Mouse (Mus musculus) layer of hippocampus, postnatal 14 days (tissue): ENCODE measurements around the gene Foxj3. TPM values are rescaled to one million over a fixed set of nuclear protein-coding genes. Genes with fewer than 3 reads are reported as not detected.
A peak's percentile ranks its signal among the peaks of the same experiment; 100 is the strongest.

Experiments used
- DNase-seq, 2 experiments: peaks; one replicate each; pipeline ENCODE4 v3.0.0; 2021 to 2022; ENCODE audit warnings: low spot score in 2 of 2, mixed read lengths in 1 of 2
- total RNA-seq, 2 experiments: library from RNA; stranded (reverse); gene quantifications; 2 replicates each; pipeline ENCODE4 v1.2.3; 2021

The Foxj3 gene
- total RNA-seq, 2 experiments from 2014 or later = 69.3 to 77.3 TPM

- no peak for DNase-seq
Observed at GRCm38 (mm10) chr4:119635686-119636085, 98.9 kb downstream of the Foxj3 start.

- no peak for DNase-seq
Observed at GRCm38 (mm10) chr4:119636731-119637130, 99.9 kb downstream of the Foxj3 start.

DNA sequence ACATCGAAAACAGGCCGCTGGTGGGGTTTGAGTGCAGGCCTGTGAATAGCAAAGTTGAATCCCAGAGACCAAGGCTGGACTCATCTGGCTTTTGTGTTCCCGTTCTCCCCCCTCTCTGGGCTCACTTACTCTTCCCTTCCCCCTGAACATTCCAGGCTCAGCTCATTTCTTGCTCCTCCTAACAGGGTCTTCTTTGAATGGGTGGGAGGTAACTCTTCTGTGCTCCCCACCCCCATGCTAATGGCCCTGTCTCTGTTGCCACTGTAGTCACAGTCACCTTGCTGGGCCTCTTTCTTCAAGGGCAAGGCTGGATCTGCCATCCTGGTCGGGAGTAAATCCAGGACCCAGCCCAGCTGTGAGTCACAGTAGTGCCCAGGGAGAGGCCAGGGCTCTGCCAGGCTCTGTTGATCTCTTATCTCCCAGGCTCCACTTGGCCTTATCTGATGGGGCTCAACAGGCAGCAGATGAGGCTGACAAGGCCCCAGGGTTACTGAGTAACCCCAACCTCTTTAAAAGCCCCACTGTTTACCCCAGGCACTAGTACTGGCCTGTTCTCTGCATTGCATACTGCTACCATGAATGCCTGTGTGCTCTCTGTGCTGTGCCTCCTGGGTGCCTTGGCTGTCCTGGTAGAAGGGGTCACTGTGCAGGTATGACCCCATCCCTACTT is 100.5 kb downstream of the Foxj3 start, which contains the start of gene Guca2a:
Gene Guca2a, plus strand, starts transcription at position 529 of the 670 bp plus-strand sequence.
- no peak for DNase-seq

DNA sequence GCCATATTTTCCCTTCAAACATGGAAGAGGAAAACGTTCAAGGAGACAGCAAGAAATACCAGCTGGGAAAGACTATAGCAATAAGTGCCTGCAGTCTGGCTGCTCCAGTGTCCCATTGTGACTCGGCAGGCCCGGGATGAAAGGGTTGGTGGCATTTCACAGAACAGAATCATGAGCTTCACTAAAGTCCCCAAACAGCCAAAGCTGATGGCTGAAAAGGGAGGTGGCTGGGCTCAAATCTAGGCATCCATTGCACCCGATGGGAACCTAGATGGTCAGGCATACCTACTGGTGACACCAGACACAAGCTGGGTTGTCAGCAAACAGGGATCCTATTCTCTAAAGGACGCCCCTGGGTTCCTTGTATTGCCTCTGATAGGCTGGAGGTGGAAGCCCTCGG is 101.1 kb downstream of the Foxj3 start:
- DNase-seq = no peak

DNA sequence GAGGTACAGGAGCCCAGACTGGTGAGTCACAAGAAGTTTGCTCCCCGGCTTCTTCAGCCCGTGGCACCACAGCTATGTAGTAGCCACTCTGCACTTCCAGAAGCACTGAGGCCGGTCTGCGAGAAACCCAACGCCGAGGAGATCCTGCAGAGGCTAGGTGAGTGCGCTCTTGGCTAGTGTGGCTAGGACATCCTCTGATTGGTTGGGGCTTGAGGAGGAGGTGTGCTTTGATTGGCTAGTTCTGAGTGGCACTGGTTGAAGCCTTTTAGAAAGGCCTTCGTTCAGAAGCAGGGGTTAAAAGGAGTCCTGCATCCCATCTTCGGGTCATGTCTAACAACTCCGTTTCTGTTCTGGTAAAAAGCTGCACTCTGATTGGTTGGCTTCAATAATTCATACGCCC is 101.9 kb downstream of the Foxj3 start:
- no peak for DNase-seq

GRCm38 (mm10) chr4:119642666-119643065 is 105.9 kb downstream of the Foxj3 start:
- DNase-seq = no peak

GRCm38 (mm10) chr4:119657011-119657410 is 120.2 kb downstream of the Foxj3 start:
- no peak for DNase-seq

- no peak for DNase-seq
Observed at GRCm38 (mm10) chr4:119658246-119658645, 121.4 kb downstream of the Foxj3 start.

DNA sequence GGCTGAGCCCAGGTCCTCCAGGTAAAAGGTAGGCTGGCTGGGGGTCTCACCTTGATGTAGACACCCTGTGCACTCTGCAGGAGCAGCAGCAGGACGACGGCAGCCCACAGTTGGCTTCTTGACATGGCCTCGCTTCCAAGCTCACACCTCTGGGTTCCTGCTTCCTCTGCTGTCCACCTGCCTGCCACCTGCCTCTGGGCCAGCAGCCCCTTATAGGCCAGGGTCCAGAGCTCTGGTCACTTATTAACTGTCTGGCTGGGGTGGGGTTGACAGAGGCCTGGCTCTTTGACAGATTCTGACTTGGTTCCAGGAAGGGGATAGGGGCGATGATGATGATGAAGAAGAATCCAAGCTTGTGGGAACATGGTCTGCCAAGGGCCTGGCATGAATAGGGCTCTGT is 121.9 kb downstream of the Foxj3 start, which contains the start of gene Guca2b:
Gene Guca2b, minus strand, starts transcription at position 224 of the 400 bp plus-strand sequence.
- DNase-seq = no peak

DNA sequence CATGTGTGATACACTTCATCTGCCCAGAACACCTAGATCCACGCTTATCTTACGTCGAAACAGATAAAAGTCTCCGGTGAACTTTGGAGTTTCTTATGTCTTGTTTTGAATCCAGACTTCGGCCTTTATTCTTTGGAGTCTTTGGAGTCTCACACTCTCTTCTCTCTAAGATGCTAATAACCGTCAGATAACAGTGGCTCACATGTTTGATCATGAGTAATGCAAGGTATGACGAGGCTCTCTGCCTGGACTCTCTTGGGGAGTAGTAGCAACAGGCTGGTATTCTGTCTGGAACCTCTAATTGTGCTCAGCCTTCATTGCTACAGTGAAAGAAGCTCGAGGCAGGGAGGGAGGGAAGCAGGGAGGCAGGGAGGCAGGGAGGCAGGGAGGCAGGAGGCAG is 123.2 kb downstream of the Foxj3 start:
- DNase-seq = no peak

GRCm38 (mm10) chr4:119662151-119662550 is 125.3 kb downstream of the Foxj3 start:
- no peak for DNase-seq

DNA sequence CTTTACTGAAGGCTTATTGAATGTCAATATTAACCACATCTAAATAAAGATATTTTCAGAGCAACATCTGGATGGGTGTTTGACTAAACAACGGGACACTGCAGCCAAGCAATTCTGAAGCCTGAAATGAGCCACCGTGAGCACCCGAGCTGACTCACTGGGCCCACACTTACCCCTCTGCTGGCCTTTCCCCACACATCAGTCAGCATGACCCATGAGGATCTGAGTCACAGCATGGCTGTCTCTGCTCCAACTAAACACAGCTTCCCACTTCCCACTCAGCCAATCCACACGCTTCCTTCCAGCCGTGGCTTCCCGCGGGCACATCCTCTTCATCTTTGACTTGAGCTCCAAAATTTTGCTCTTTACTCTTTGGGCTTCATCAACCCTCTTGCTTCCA is 126.2 kb downstream of the Foxj3 start:
- DNase-seq = no peak

- DNase-seq = no peak
Observed at GRCm38 (mm10) chr4:119663409-119664095, 126.7 kb downstream of the Foxj3 start.

DNA sequence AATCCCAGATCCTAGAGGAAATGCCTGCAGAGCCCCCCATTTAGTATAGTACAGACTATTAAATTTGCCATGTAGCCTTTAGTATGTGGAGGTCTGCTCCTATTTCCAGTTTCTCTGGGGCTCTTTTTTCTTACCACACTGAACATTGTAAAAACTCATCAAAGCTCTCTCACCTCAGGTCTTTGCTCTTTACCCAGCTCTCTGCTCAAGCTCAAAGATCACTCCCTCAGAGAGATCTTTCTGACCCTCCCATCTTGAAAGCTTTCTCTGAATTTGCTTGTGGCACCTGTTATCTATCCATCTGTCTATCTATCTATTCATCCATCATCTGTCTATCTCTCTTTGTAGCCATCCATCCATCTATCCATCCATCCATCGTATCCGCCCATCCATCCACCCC is 128.4 kb downstream of the Foxj3 start:
- DNase-seq = no peak

GRCm38 (mm10) chr4:119666116-119666515 is 129.3 kb downstream of the Foxj3 start:
- no peak for DNase-seq

- peak; percentile 45 to 61 for DNase-seq
Observed at GRCm38 (mm10) chr4:119667454-119667853, 130.7 kb downstream of the Foxj3 start.

DNA sequence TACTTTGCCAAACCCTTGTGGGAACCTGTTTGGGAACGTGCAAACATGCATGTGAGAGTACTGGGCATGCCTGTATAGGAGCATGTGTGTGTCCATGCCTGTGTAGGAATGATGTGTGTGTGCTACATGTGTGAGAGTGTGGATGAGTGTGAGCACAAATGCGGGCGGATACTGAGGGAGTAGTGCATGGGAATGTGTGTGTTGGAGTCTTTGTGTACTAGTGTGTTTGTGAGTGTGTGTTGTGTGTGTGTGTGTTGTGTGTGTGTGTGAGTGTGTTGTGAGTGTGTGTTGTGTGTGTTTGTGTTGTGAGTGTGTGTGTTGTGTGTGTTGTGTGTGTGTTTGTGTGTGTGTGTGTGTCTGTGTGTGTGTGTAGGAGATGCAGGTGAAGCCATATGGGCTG is 131.4 kb downstream of the Foxj3 start:
- no peak for DNase-seq

DNA sequence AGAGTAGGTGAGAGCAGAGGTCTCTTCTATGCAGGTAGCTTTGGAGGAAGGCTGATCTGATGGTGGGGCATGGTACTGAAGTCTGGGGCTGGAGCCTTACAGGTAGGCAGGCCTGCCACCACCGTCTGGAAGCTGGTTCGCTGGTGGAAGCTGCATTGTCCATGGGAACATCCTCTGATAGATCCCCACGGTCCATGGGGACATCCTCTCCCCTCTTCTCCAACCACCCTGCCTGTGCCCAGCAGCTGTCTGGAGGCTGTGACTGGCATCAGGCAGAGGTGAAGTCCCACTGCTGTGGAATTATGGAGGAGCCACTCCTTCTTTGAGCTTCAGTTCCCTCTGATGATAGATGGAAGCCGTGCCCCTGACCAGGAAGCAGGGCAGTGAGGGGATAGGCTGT is 131.8 kb downstream of the Foxj3 start:
- no peak for DNase-seq

GRCm38 (mm10) chr4:119669356-119670209 is 132.8 kb downstream of the Foxj3 start:
- peak in 1 of 2 experiments; percentile 17 for DNase-seq

GRCm38 (mm10) chr4:119670210-119670555 is 133.4 kb downstream of the Foxj3 start:
- peak in 1 of 2 experiments; percentile 21 for DNase-seq

DNA sequence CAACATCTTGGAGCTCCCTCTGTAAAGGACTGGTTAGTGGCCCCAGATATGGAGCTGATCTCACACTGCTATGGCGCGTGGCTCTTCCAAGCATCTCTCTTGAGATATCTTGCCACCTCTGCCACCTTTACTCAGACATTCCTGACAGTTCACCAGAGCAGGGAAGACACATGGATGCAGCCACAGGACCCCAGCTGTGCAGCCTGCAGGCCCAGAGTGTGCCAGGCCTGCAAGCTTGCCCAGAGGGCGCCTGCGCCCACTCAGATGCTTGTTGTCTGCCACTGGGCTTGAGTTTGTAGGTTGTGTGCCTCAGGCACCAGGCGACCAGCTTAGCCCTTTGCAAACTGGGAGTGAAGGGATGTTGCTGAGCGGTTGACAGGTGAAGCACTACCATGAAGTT is 133.9 kb downstream of the Foxj3 start:
- DNase-seq = no peak

DNA sequence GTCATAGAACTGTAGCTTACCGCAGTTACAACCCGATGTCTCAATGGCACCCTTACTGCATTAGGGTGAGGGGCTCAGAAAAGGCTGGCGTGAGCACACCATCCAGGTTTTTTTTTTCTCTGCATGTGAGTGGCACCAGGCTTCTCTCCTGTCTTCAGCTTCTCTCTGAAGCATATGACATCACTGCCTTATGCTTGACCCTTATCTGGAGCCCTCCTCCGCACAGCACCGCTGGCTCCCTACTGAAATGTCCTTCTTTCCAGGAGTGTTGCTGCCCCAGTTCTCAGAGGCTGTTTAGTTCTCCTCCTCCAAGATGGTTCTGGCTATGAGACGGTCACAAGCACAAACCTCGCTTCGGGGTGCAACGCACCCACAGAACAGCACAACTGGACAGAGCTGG is 134.4 kb downstream of the Foxj3 start:
- DNase-seq = no peak
